Mouse (Mus musculus) small intestine, adult 2 months (tissue): ENCODE measurements around the gene Sult1b1. TPM values are rescaled to one million over a fixed set of nuclear protein-coding genes. Genes with fewer than 3 reads are reported as not detected.
A peak's percentile ranks its signal among the peaks of the same experiment; 100 is the strongest.

Experiments used
- H3K27ac ChIP-seq: fragments of 200-500 bp; 2 replicates; pipeline ENCODE4 v1.5.1; 2012; ENCODE audit warnings: low read depth, low read length, control low read depth, inconsistent platforms; ENCODE audit not compliant: insufficient read depth
- H3K27me3 ChIP-seq: fragments of 200-500 bp; 2 replicates; pipeline ENCODE4 v1.6.1; 2012; ENCODE audit warnings: mild to moderate bottlenecking, moderate library complexity, low read length, inconsistent platforms; ENCODE audit not compliant: control insufficient read depth, insufficient read depth
- H3K36me3 ChIP-seq: fragments of 200-500 bp; 2 replicates; pipeline ENCODE4 v1.6.1; 2012; ENCODE audit warnings: mild to moderate bottlenecking, low read length, control low read depth, inconsistent platforms; ENCODE audit not compliant: control insufficient read depth, insufficient read depth
- H3K4me1 ChIP-seq: fragments of 200-500 bp; 2 replicates; pipeline ENCODE4 v1.6.1; 2012; ENCODE audit warnings: low read length, inconsistent platforms, mixed read lengths; ENCODE audit not compliant: control insufficient read depth, insufficient read depth, insufficient read length
- H3K4me3 ChIP-seq: fragments of 200-500 bp; 2 replicates; pipeline ENCODE4 v1.5.1; 2012; ENCODE audit warnings: low read depth, mild to moderate bottlenecking, control low read depth, inconsistent platforms, low read length, moderate library complexity
- CTCF ChIP-seq: fragments of 200-500 bp; IDR thresholded peaks from 2 replicates; pipeline ENCODE4 v1.5.1; 2012; ENCODE audit warnings: low read depth, mild to moderate bottlenecking, control low read depth, inconsistent platforms, low read length, moderate library complexity, mixed read lengths; ENCODE audit not compliant: insufficient replicate concordance, insufficient read length; ENCODE audit errors: extremely low read depth
- POLR2A ChIP-seq: fragments of 200-500 bp; IDR thresholded peaks from 2 replicates; pipeline ENCODE4 v1.6.1; 2012; ENCODE audit warnings: low read depth, mild to moderate bottlenecking, control low read depth, inconsistent platforms, low read length, moderate library complexity
- WGBS: fragments of 180-500 bp; shearing (Covaris S2); methylation state at CpG from one replicate; pipeline ENCODE4 v1.1.7; 2018; 5-methylcytosine and 5-hydroxymethylcytosine counted together
- polyA plus RNA-seq: library from polyadenylated mRNA; depleted of rRNA; stranded (reverse); fragments of >200 nt; gene quantifications from 2 replicates; pipeline ENCODE4 v1.2.3, GENCODE M21; 2012; rRNA removed

The Sult1b1 gene
- polyA plus RNA-seq = 3.5 and 7.8 TPM in 2 replicates

GRCm38 (mm10) chr5:87538111-87538510, at the start of gene Sult1b1:
Gene Sult1b1 (minus strand): TSS chr5:87538195.
- Histone ChIP-seq H3K4me3 (no peak within 1 kb of the TSS), H3K4me1 (peaks cover 2% of the 10 kb centered on the region; the same call in 1 of the 2 replicates), H3K27ac (no peak within 1 kb of the TSS; the same call in 1 of the 2 replicates), H3K27me3 (no peaks in the 10 kb centered on the region), H3K36me3 (no peaks in the 10 kb centered on the region)
- TF ChIP-seq CTCF = no peak
- TF ChIP-seq POLR2A = no peak
- WGBS = 86% methylated on average over 2 of the region's 2 CpGs

GRCm38 (mm10) chr5:87580389-87580788, 42.4 kb upstream of the Sult1b1 start:
- Histone ChIP-seq H3K27ac (no peak overlapping the region), H3K4me3 (no peak overlapping the region), H3K27me3 (no peaks in the 10 kb centered on the region), H3K4me1 (no peaks in the 10 kb centered on the region), H3K36me3 (no peaks in the 10 kb centered on the region)
- TF ChIP-seq POLR2A (no peak), CTCF (no peak)
- 81% methylated on average over 1 of the region's 1 CpGs for WGBS

DNA sequence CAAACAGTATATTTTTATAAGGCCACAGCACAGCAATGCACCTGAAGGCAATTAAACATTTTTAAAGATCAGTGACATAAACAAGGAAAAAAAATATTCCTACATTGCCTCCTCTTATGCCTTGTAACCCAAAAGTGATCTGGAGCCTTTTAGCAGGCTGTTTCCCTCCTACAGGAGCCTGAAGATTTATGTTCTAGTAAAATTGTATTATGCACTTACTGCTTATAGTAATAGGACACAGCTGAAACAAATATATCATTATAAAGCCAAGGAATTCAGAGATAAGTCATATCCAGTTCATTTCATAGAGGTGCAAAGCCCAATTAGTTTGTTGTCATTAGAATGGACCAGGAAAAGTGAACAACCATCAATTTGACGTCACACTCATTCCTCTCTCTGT, 36.2 kb upstream of the Sult1b1 start:
- H3K27ac ChIP-seq = no peak overlapping the region
- H3K4me1 ChIP-seq = peaks cover 2% of the 10 kb centered on the region; the same call in 1 of the 2 replicates
- no peak overlapping the region for H3K4me3 ChIP-seq
- 33% methylated on average over 1 of the region's 1 CpGs for WGBS
- no peaks in the 10 kb centered on the region for H3K27me3 ChIP-seq
- H3K36me3 ChIP-seq = no peaks in the 10 kb centered on the region
- TF ChIP-seq CTCF (no peak), POLR2A (no peak)

GRCm38 (mm10) chr5:87573490-87573889, 35.5 kb upstream of the Sult1b1 start:
- Histone ChIP-seq H3K4me3 (no peak overlapping the region), H3K36me3 (no peaks in the 10 kb centered on the region)

GRCm38 (mm10) chr5:87572781-87573180, 34.8 kb upstream of the Sult1b1 start:
- TF ChIP-seq CTCF (no peak), POLR2A (no peak)
- Histone ChIP-seq H3K36me3 (no peaks in the 10 kb centered on the region), H3K27ac (peak overlapping the region; percentile 57), H3K4me3 (no peak overlapping the region), H3K27me3 (no peaks in the 10 kb centered on the region), H3K4me1 (peaks cover 2% of the 10 kb centered on the region; the same call in 1 of the 2 replicates)
- WGBS = 28% methylated on average over 6 of the region's 6 CpGs

More at GRCm38 (mm10) chr5:87573490-87573889, 35.5 kb upstream of the Sult1b1 start:
- no peaks in the 10 kb centered on the region for H3K27me3 ChIP-seq
- H3K27ac ChIP-seq = peak overlapping the region; percentile 93
- TF ChIP-seq CTCF (no peak), POLR2A (no peak)
- WGBS = 22% methylated on average over 5 of the region's 5 CpGs
- peaks cover 2% of the 10 kb centered on the region; the same call in 1 of the 2 replicates for H3K4me1 ChIP-seq

GRCm38 (mm10) chr5:87568845-87569244, 30.9 kb upstream of the Sult1b1 start, which contains the start of gene Sult1d1:
Gene Sult1d1 (minus strand): TSS chr5:87569027.
- H3K4me3 ChIP-seq = no peak within 1 kb of the TSS
- H3K4me1 ChIP-seq = peaks cover 2% of the 10 kb centered on the region; the same call in 1 of the 2 replicates

DNA sequence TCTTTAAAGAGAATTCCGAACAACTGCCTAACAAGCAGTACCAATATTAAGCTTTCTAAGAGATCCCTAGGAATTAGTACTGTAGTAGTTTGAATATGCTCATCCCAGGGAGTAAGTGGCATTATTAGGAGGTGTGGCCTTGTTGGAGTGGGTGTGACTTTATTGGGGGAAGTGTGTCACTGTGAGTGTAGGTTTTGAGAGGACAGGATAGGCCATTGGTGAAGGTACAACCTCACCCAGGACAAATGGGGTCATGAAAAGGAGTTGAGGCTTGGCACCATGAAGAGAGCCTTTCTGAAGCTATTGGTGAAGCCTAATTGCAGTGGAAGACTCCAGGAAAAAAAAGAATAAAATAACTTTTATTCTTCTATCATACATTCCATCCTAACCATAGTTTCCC, 29.3 kb upstream of the Sult1b1 start:
- H3K4me3 ChIP-seq = no peak overlapping the region

More at GRCm38 (mm10) chr5:87568845-87569244, 30.9 kb upstream of the Sult1b1 start, which contains the start of gene Sult1d1:
- Histone ChIP-seq H3K27ac (no peak within 1 kb of the TSS), H3K27me3 (no peaks in the 10 kb centered on the region), H3K36me3 (peaks cover 6% of the 10 kb centered on the region; the same call in 1 of the 2 replicates)
- TF ChIP-seq CTCF (no peak), POLR2A (no peak)
- 24% methylated on average over 5 of the region's 5 CpGs for WGBS

More for the DNA sequence above, 29.3 kb upstream of the Sult1b1 start:
- 75% methylated on average over 1 of the region's 1 CpGs for WGBS
- Histone ChIP-seq H3K4me1 (peaks cover 2% of the 10 kb centered on the region; the same call in 1 of the 2 replicates), H3K27me3 (no peaks in the 10 kb centered on the region), H3K27ac (peak overlapping the region; percentile 81), H3K36me3 (peaks cover 9% of the 10 kb centered on the region)
- TF ChIP-seq CTCF (no peak), POLR2A (no peak)
